Mouse (Mus musculus) embryo, embryonic 10.5 days (tissue): ENCODE measurements around the gene Gne.

Source experiments
- DNase-seq: peaks from one replicate; pipeline ENCODE4 v3.0.0-alpha.2; 2015; ENCODE audit warnings: low spot score

The Gne gene

GRCm38 (mm10) chr4:44022766-44023165 is 61.2 kb downstream of the Gne start:
- no peak for DNase-seq

- no peak for DNase-seq
These were observed 61.7 kb downstream of the Gne start for GRCm38 (mm10) chr4:44022323-44022722.

GRCm38 (mm10) chr4:44016791-44017190 is 67.2 kb downstream of the Gne start:
- DNase-seq: no peak

GRCm38 (mm10) chr4:44016071-44016470 is 67.9 kb downstream of the Gne start:
- DNase-seq: no peak

GRCm38 (mm10) chr4:44013391-44014070 is 70.4 kb downstream of the Gne start:
- peak; percentile 5 for DNase-seq

- peak; percentile 97 for DNase-seq
These were observed 71.3 kb downstream of the Gne start for GRCm38 (mm10) chr4:44012376-44013367.

GRCm38 (mm10) chr4:44011799-44012198 is 72.2 kb downstream of the Gne start:
- no peak for DNase-seq

- DNase-seq: no peak
These were observed 73.1 kb downstream of the Gne start for GRCm38 (mm10) chr4:44010893-44011292.

- no peak for DNase-seq
These were observed 73.8 kb downstream of the Gne start for GRCm38 (mm10) chr4:44010176-44010575.

GRCm38 (mm10) chr4:44004623-44005409 is 79.2 kb downstream of the Gne start:
- no peak for DNase-seq

GRCm38 (mm10) chr4:44004126-44004525 is 79.9 kb downstream of the Gne start, which contains the start of gene Clta:
TSS of gene Clta (plus strand) at chr4:44004452.
- DNase-seq: no peak

GRCm38 (mm10) chr4:44003622-44004021 is 80.4 kb downstream of the Gne start:
- no peak for DNase-seq

- DNase-seq: no peak
These were observed 89.6 kb downstream of the Gne start for GRCm38 (mm10) chr4:43994342-43994741.

GRCm38 (mm10) chr4:43993072-43993471 is 90.9 kb downstream of the Gne start:
- DNase-seq: no peak

- no peak for DNase-seq
These were observed 95.0 kb downstream of the Gne start for GRCm38 (mm10) chr4:43988976-43989375.

GRCm38 (mm10) chr4:43984326-43984725 is 99.7 kb downstream of the Gne start:
- DNase-seq: no peak
